Mouse (Mus musculus) ES-E14 (cell line): ENCODE measurements at regions not wholly inside any gene's neighbourhood (a gene's known extent, or its start where the extent isn't known, plus 50 kb on each side); places are given as distances from the start of the nearest gene placed in this dataset.

Source experiments
- CHD2 ChIP-seq: IDR thresholded peaks from 2 replicates; pipeline ENCODE4 v1.6.1; 2014; ENCODE audit warnings: mild to moderate bottlenecking, low read depth, low read length, inconsistent platforms
- HCFC1 ChIP-seq: IDR thresholded peaks from 2 replicates; pipeline ENCODE4 v1.6.1; 2012; ENCODE audit warnings: low read length, inconsistent platforms, borderline replicate concordance; ENCODE audit not compliant: insufficient read depth
- MAFK ChIP-seq: IDR thresholded peaks from 2 replicates; pipeline ENCODE4 v1.6.1; 2014; ENCODE audit warnings: mild to moderate bottlenecking, low read depth, low read length, inconsistent platforms; ENCODE audit not compliant: insufficient read depth
- ZC3H11A ChIP-seq: IDR thresholded peaks from 2 replicates; pipeline ENCODE4 v1.6.1; 2012; ENCODE audit warnings: low read depth, mild to moderate bottlenecking, inconsistent platforms, low read length, borderline replicate concordance
- ZNF384 ChIP-seq: IDR thresholded peaks from 2 replicates; pipeline ENCODE4 v1.6.1; 2012; ENCODE audit warnings: low read depth, low read length, inconsistent platforms

DNA sequence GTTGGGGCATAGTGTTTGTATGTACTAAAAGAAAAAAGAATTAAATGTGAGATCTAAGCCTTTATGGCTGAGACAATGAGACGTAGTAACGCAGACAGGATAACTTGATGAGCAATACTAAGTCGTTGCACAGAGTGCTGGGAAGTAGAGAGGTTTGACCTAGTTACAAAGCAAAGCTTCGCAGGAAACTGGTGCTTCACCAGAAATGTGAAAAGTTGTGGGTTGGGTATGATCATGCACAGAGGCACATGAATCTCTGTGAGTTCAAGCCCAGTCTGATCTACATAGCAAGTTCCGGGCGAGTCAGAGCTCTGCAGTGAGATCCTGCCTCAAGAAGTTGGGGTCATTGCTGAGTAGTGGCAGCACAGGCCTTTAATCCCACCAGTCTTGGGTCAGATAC, 65.3 kb upstream of the Jmy start:
- TF ChIP-seq MAFK (no peak), ZNF384 (no peak), HCFC1 (no peak), ZC3H11A (no peak), CHD2 (no peak)
